Mouse (Mus musculus) neural tube, embryonic 14.5 days (tissue): Measurements from ENCODE around the gene Tmem95. TPM values are rescaled to one million over a fixed set of nuclear protein-coding genes. Genes with fewer than 3 reads are reported as not detected.

Experiments
- ATAC-seq: fragments of 200-750 bp; cut with Nextera tagmentation; 2 replicates; pipeline ENCODE4 v1.8.0; 2017; ENCODE audit warnings: low read depth, mild to moderate bottlenecking, moderate TSS enrichment, moderate library complexity
- H3K27ac ChIP-seq: fragments of 300-500 bp; sonication (generic); 2 replicates; pipeline ENCODE4 v1.5.1; 2014; ENCODE audit warnings: low read depth, mild to moderate bottlenecking, control low read depth, low read length, moderate library complexity, mixed read lengths
- H3K27me3 ChIP-seq: fragments of 300-500 bp; sonication (generic); 2 replicates; pipeline ENCODE4 v1.6.1; 2014; ENCODE audit warnings: low read length; ENCODE audit not compliant: control insufficient read depth, insufficient read depth
- H3K36me3 ChIP-seq: fragments of 300-500 bp; sonication (generic); 2 replicates; pipeline ENCODE4 v1.6.1; 2014; ENCODE audit warnings: low read length, mixed read lengths; ENCODE audit not compliant: control insufficient read depth, insufficient read depth
- H3K4me1 ChIP-seq: fragments of 300-500 bp; sonication (generic); 2 replicates; pipeline ENCODE4 v1.6.1; 2014; ENCODE audit warnings: low read length; ENCODE audit not compliant: control insufficient read depth, insufficient read depth
- H3K4me2 ChIP-seq: fragments of 300-500 bp; sonication (generic); 2 replicates; pipeline ENCODE4 v1.6.1; 2014; ENCODE audit warnings: mild to moderate bottlenecking, low read depth, low read length, control low read depth
- H3K4me3 ChIP-seq: fragments of 300-500 bp; sonication (generic); 2 replicates; pipeline ENCODE4 v1.5.1; 2014; ENCODE audit warnings: low read depth, low read length, control low read depth, mixed read lengths
- H3K9ac ChIP-seq: fragments of 300-500 bp; sonication (generic); replicated peaks from 2 replicates; pipeline ENCODE4 v1.6.1; 2014; ENCODE audit warnings: low read depth, mild to moderate bottlenecking, control low read depth, low read length, mixed read lengths
- H3K9me3 ChIP-seq: fragments of 300-500 bp; sonication (generic); 2 replicates; pipeline ENCODE4 v1.6.1; 2016; ENCODE audit warnings: low read length; ENCODE audit not compliant: control insufficient read depth
- WGBS: fragments of 180-500 bp; shearing (Covaris S2); extraction: QIAGEN DNeasy Blood & Tissue Kit; methylation state at CpG from one replicate; pipeline ENCODE4 v1.1.7; 2014; 5-methylcytosine and 5-hydroxymethylcytosine counted together
- polyA plus RNA-seq: library from polyadenylated mRNA; unstranded; fragments of >200 nt; fragmentation: Nextera tagmentation; extraction: Ambion mirVana; gene quantifications from 2 replicates; pipeline ENCODE4 v1.2.1, GENCODE M21; 2014

Tmem95 gene
- polyA plus RNA-seq, 1 experiment from 2014 or later: not detected

- Histone ChIP-seq H3K4me1 (peaks cover 5% of the 10 kb centered on the region; the same call in 1 of the 2 replicates), H3K4me2 (no peak overlapping the region)
These were observed 6.4 kb upstream of the Tmem95 start for GRCm38 (mm10) chr11:69884240-69884639.

GRCm38 (mm10) chr11:69883527-69884151, 5.8 kb upstream of the Tmem95 start:
- no peak overlapping the region for H3K9ac ChIP-seq
- H3K4me3 ChIP-seq: no peak overlapping the region
- H3K36me3 ChIP-seq: no peaks in the 10 kb centered on the region
- WGBS: 90% methylated on average over 8 of the region's 8 CpGs
- H3K27ac ChIP-seq: no peak overlapping the region
- H3K4me1 ChIP-seq: peaks cover 5% of the 10 kb centered on the region; the same call in 1 of the 2 replicates
- H3K4me2 ChIP-seq: no peak overlapping the region
- H3K9me3 ChIP-seq: no peaks in the 10 kb centered on the region
- no peaks in the 10 kb centered on the region for H3K27me3 ChIP-seq
- no peak for ATAC-seq

More at GRCm38 (mm10) chr11:69884240-69884639, 6.4 kb upstream of the Tmem95 start:
- Histone ChIP-seq H3K9ac (no peak overlapping the region), H3K36me3 (no peaks in the 10 kb centered on the region), H3K27ac (no peak overlapping the region), H3K4me3 (no peak overlapping the region), H3K27me3 (no peaks in the 10 kb centered on the region), H3K9me3 (no peaks in the 10 kb centered on the region)
- WGBS: 84% methylated on average over 9 of the region's 9 CpGs
- no peak for ATAC-seq

GRCm38 (mm10) chr11:69883066-69883465, 5.2 kb upstream of the Tmem95 start:
- Histone ChIP-seq H3K27me3 (no peaks in the 10 kb centered on the region), H3K4me1 (peaks cover 5% of the 10 kb centered on the region; the same call in 1 of the 2 replicates), H3K4me2 (no peak overlapping the region), H3K4me3 (no peak overlapping the region), H3K9me3 (no peaks in the 10 kb centered on the region), H3K27ac (no peak overlapping the region), H3K9ac (no peak overlapping the region), H3K36me3 (no peaks in the 10 kb centered on the region)
- WGBS: 62% methylated on average over 4 of the region's 4 CpGs
- ATAC-seq: no peak

GRCm38 (mm10) chr11:69881787-69882670, 4.2 kb upstream of the Tmem95 start:
- H3K27me3 ChIP-seq: no peaks in the 10 kb centered on the region
- H3K4me3 ChIP-seq: peak overlapping the region; percentile 38
- H3K9me3 ChIP-seq: no peaks in the 10 kb centered on the region
- peaks cover 6% of the 10 kb centered on the region; the same call in 1 of the 2 replicates for H3K4me1 ChIP-seq
- H3K27ac ChIP-seq: no peak overlapping the region
- H3K4me2 ChIP-seq: peak overlapping the region; percentile 72
- no peaks in the 10 kb centered on the region for H3K36me3 ChIP-seq
- no peak overlapping the region for H3K9ac ChIP-seq
- ATAC-seq: no peak
- WGBS: 62% methylated on average over 21 of the region's 21 CpGs

- WGBS: 1% methylated on average over 46 of the region's 46 CpGs
- no peaks in the 10 kb centered on the region for H3K9me3 ChIP-seq
- peak within 1 kb of the TSS; percentile 35 for H3K27ac ChIP-seq
- peak within 1 kb of the TSS; percentile 39 for H3K9ac ChIP-seq
- H3K27me3 ChIP-seq: no peaks in the 10 kb centered on the region
- H3K4me1 ChIP-seq: peaks cover 8% of the 10 kb centered on the region; the same call in 1 of the 2 replicates
- ATAC-seq: peak; percentile 81
- H3K4me3 ChIP-seq: peak within 1 kb of the TSS; percentile 38
- H3K36me3 ChIP-seq: no peaks in the 10 kb centered on the region
- H3K4me2 ChIP-seq: peak within 1 kb of the TSS; percentile 72
These were observed 3.2 kb upstream of the Tmem95 start, which contains the start of gene Kctd11 for GRCm38 (mm10) chr11:69880853-69881603. TSS of gene Kctd11 (minus strand) at chr11:69881406.

GRCm38 (mm10) chr11:69880506-69880852, 2.7 kb upstream of the Tmem95 start:
- no peaks in the 10 kb centered on the region for H3K36me3 ChIP-seq

GRCm38 (mm10) chr11:69879711-69880110, 1.9 kb upstream of the Tmem95 start:
- Histone ChIP-seq H3K4me3 (peak overlapping the region; percentile 38; the same call in 1 of the 2 replicates), H3K36me3 (no peaks in the 10 kb centered on the region), H3K27ac (no peak overlapping the region), H3K9me3 (no peaks in the 10 kb centered on the region), H3K27me3 (no peaks in the 10 kb centered on the region), H3K4me2 (peak overlapping the region; percentile 72), H3K9ac (no peak overlapping the region), H3K4me1 (peaks cover 8% of the 10 kb centered on the region; the same call in 1 of the 2 replicates)
- 50% methylated on average over 15 of the region's 15 CpGs for WGBS
- no peak for ATAC-seq

More at GRCm38 (mm10) chr11:69880506-69880852, 2.7 kb upstream of the Tmem95 start:
- WGBS: under 1% methylated on average over 18 of the region's 18 CpGs
- Histone ChIP-seq H3K4me3 (peak overlapping the region; percentile 38), H3K9ac (peak overlapping the region; percentile 39), H3K4me2 (peak overlapping the region; percentile 72), H3K9me3 (no peaks in the 10 kb centered on the region), H3K4me1 (peaks cover 8% of the 10 kb centered on the region; the same call in 1 of the 2 replicates), H3K27ac (no peak overlapping the region; the same call in 1 of the 2 replicates), H3K27me3 (no peaks in the 10 kb centered on the region)
- peak; percentile 38 for ATAC-seq

- Histone ChIP-seq H3K4me1 (peaks cover 8% of the 10 kb centered on the region; the same call in 1 of the 2 replicates), H3K27me3 (no peaks in the 10 kb centered on the region), H3K36me3 (no peaks in the 10 kb centered on the region), H3K9ac (no peak overlapping the region), H3K4me2 (no peak overlapping the region), H3K9me3 (no peaks in the 10 kb centered on the region), H3K4me3 (no peak overlapping the region), H3K27ac (no peak overlapping the region)
- WGBS: 94% methylated on average over 6 of the region's 6 CpGs
- ATAC-seq: no peak
These were observed 1.1 kb upstream of the Tmem95 start for GRCm38 (mm10) chr11:69878952-69879351.
